In the genomic region with DNA sequence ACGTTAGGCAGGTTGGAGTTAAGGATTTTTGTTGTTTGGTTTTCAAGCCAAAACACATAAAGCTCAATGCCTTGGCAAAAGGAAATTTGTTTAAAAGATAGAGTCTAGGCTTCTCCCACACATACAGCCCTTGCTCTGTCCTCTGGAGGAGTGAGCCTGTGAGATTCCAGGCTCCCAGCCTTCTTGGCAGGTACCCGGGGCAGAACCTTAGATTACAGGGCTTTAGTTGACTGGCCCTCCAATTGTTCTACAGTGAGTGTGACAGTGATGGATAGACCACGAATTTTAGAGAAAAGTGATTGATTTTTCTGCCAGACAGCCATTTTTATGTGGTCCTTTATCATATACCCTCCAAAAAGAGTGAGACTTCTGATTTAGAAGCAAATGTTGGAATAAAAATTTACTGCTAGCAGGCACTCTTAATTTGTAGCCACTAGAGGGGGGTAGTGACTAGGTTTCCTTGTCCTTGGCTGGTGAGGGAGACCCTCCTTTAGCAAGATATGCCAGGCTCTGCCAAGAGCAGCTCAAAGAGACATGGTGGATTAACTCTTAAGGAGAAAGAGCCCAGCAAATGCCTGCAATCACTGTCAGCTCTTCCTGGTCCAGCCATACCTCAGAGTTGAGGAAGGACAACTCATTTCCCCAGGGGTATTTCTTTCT, we compare ENCODE assay signal across 9 mouse cellular contexts.
A peak's percentile ranks its signal among the peaks of the same experiment; 100 is the strongest.
DNase-seq lines count a peak whose midpoint lies in the region; ATAC-seq and TF ChIP-seq lines count a peak whose summit lies in the region.
"Had no signal": no experiment of that assay in that cellular context is flagged by ENCODE, and none has a peak within 500 bp of the region (broad histone marks: within the 10 kb centered on the region; RNA-seq: fewer than 3 reads in every experiment).

No protein-coding gene starts in this region.

- no peak overlapping the region for H3K4me2 ChIP-seq in liver, embryonic 14.5 days (ENCODE audit: low read depth)
- no peak overlapping the region for H3K4me2 ChIP-seq in liver, embryonic 11.5 days
- H3K4me2 ChIP-seq in hindbrain, embryonic 12.5 days (replicated peaks) = no peak overlapping the region
- H3K4me2 ChIP-seq: embryonic facial prominence, embryonic 15.5 days had no signal

- no peak overlapping the region for H3K9ac ChIP-seq in liver, embryonic 14.5 days (replicated peaks)
- H3K9ac ChIP-seq in liver, embryonic 11.5 days (ENCODE audit: low read depth, low read length) = no peak overlapping the region
- H3K9ac ChIP-seq in hindbrain, embryonic 12.5 days = no peak overlapping the region
- H3K9ac ChIP-seq: embryonic facial prominence, embryonic 15.5 days had no signal

- H3K9me3 ChIP-seq in liver, embryonic 14.5 days (ENCODE audit: control insufficient read depth, low read length) = no peaks in the 10 kb centered on the region
- H3K9me3 ChIP-seq in liver, embryonic 11.5 days (ENCODE audit: control insufficient read depth, low read length) = no peaks in the 10 kb centered on the region
- H3K9me3 ChIP-seq in hindbrain, embryonic 12.5 days (replicated peaks) = no peaks in the 10 kb centered on the region
- H3K9me3 ChIP-seq: embryonic facial prominence, embryonic 15.5 days had no signal

- no peak for DNase-seq in liver, embryonic 14.5 days (ENCODE audit: low read depth in 3 of 3, low spot score in 3 of 3)
- no peak for DNase-seq in liver, embryonic 11.5 days (ENCODE audit: low spot score)
- peak; percentile 78 for DNase-seq in brain, embryonic 18.5 days (ENCODE audit: low read depth, low spot score)
- DNase-seq in left cerebral cortex, postnatal 14 days (ENCODE audit: low spot score in 2 of 2) = peak; percentile 79 to 86
- peak; percentile 38 to 62 for DNase-seq in right cerebral cortex, adult 2 months (ENCODE audit: low spot score in 2 of 2)
- DNase-seq in urinary bladder, postnatal 14 days (ENCODE audit: low spot score) = no peak

- H3K4me3 ChIP-seq in liver, embryonic 14.5 days (ENCODE audit: insufficient read depth in 1 of 2, low read depth in 2 of 2, low read length in 2 of 2) = no peak overlapping the region
- H3K4me3 ChIP-seq in liver, embryonic 11.5 days (ENCODE audit: low read depth, low read length) = no peak overlapping the region
- no peak overlapping the region for H3K4me3 ChIP-seq in hindbrain, embryonic 12.5 days
- H3K4me3 ChIP-seq: embryonic facial prominence, embryonic 15.5 days had no signal

- intact Hi-C loops in left cerebral cortex, postnatal 14 days (cut with DNase I) = loop anchor here (2.0 to 10.0 kb wide), 2 partner anchors 122 to 1054 kb away; no protein-coding TSS in a partner anchor

- WGBS in liver, embryonic 14.5 days (ENCODE audit: insufficient replicate concordance) = 16% methylated on average over 3 of the region's 3 CpGs
- whole genome bisulfite sequencing in liver, embryonic 11.5 days = 36% methylated on average over 3 of the region's 3 CpGs
- 52% methylated on average over 3 of the region's 3 CpGs for WGBS in hindbrain, embryonic 12.5 days

- no peaks in the 10 kb centered on the region for H3K27me3 ChIP-seq in liver, embryonic 14.5 days (ENCODE audit: control insufficient read depth, insufficient read depth, low read length)
- H3K27me3 ChIP-seq in liver, embryonic 11.5 days (replicated peaks; ENCODE audit: control insufficient read depth, insufficient read depth, low read length) = no peaks in the 10 kb centered on the region
- H3K27me3 ChIP-seq in hindbrain, embryonic 12.5 days = no peaks in the 10 kb centered on the region
- H3K27me3 ChIP-seq: embryonic facial prominence, embryonic 15.5 days had no signal

- H3K4me1 ChIP-seq in liver, embryonic 14.5 days (replicated peaks; ENCODE audit: control insufficient read depth in 2 of 2, insufficient read depth in 2 of 2, low read length in 1 of 2) = no peaks in the 10 kb centered on the region
- H3K4me1 ChIP-seq in liver, embryonic 11.5 days (replicated peaks; ENCODE audit: control insufficient read depth, insufficient read depth, low read length) = no peaks in the 10 kb centered on the region
- H3K4me1 ChIP-seq in hindbrain, embryonic 12.5 days = no peaks in the 10 kb centered on the region

- ATAC-seq in liver, embryonic 14.5 days (ENCODE audit: insufficient read depth) = no peak
- ATAC-seq in liver, embryonic 11.5 days (replicated peaks; ENCODE audit: low FRiP score) = no peak
- peak; percentile 65 for ATAC-seq in hindbrain, embryonic 12.5 days (ENCODE audit: low FRiP score)
- no peak for ATAC-seq in cerebellum, adult (ENCODE audit: insufficient number of reproducible peaks, low FRiP score, low TSS enrichment)

- no peaks in the 10 kb centered on the region for H3K36me3 ChIP-seq in liver, embryonic 14.5 days (replicated peaks; ENCODE audit: control insufficient read depth, insufficient read depth, low read depth)
- H3K36me3 ChIP-seq in liver, embryonic 11.5 days (ENCODE audit: control insufficient read depth, insufficient read depth, low read length) = no peaks in the 10 kb centered on the region
- no peaks in the 10 kb centered on the region for H3K36me3 ChIP-seq in hindbrain, embryonic 12.5 days
- H3K36me3 ChIP-seq: embryonic facial prominence, embryonic 15.5 days had no signal

- TF ChIP-seq CTCF in liver, embryonic 14.5 days (IDR thresholded peaks at IDR 0.05; ENCODE audit: low read depth) = peak; percentile 20; the same call in 1 of the 2 replicates

- TF ChIP-seq EP300 in liver, embryonic 14.5 days (IDR thresholded peaks at IDR 0.05; ENCODE audit: low read depth) = no peak

- no peak overlapping the region for H3K27ac ChIP-seq in liver, embryonic 14.5 days
- no peak overlapping the region for H3K27ac ChIP-seq in liver, embryonic 11.5 days (ENCODE audit: low read depth, low read length)
- no peak overlapping the region for H3K27ac ChIP-seq in hindbrain, embryonic 12.5 days
- H3K27ac ChIP-seq: embryonic facial prominence, embryonic 15.5 days had no signal

Comparison
In these comparisons a context has a peak if more than half of its experiments do, and no peak if none do; other contexts are left out.
1. DNase-seq: peak in brain, embryonic 18.5 days (single experiment), left cerebral cortex, postnatal 14 days (2 of 2) and right cerebral cortex, adult 2 months (2 of 2); none in liver, embryonic 14.5 days (0 of 3), liver, embryonic 11.5 days (single experiment) and urinary bladder, postnatal 14 days (single experiment).